Mouse (Mus musculus) CH12F3 (cell line): ENCODE measurements around the gene Tm9sf1.

ENCODE experiments used
- in situ Hi-C: fragments of 300-500 bp; cut with MboI; formaldehyde crosslinking; loops from 2 replicates; pipeline ENCODE4 v1.14.3; 2020; ENCODE audit warnings: low sequenced_read_pairs

Tm9sf1 gene

DNA sequence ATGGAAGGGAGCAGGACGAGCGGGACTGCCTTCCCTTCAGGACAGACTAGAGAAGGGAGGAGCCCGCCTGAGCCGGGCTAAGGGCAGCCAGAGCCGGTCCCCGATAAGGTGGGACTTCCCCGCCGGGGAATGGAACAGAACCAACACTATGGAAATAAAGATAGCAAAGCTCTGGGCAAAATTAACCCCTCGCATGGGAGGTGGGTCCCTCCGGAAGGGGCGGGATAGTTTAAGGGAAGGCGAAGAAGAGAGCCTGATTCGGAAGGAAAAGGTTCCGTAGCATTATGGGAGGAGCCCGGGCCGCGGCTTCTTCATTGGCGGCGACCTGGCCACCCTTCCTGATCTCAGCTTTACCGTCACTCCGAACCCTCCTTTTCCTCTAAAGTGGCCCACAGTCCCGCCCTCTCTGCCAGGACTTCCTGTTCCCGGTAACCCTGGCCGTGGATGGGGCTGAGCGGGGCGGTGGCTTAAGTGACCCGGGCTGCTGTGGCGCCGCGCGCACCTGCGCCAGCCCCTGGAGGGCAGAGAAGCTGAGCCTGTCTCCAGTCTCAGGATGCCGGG lies 52.2 kb downstream of the Tm9sf1 start, which contains the start of gene Rnf31:
Gene Rnf31 (plus strand): TSS at position 378 of the 561 bp plus-strand sequence.
- in situ Hi-C loops: no loop called here

- in situ Hi-C loops: no loop called here
Measured at GRCm38 (mm10) chr14:55590748-55591330, 52.8 kb downstream of the Tm9sf1 start, which contains the start of gene Psme2. Psme2 (minus strand) TSS chr14:55591113.

- in situ Hi-C loops: no loop called here
Measured at GRCm38 (mm10) chr14:55589771-55590448, 53.7 kb downstream of the Tm9sf1 start.

DNA sequence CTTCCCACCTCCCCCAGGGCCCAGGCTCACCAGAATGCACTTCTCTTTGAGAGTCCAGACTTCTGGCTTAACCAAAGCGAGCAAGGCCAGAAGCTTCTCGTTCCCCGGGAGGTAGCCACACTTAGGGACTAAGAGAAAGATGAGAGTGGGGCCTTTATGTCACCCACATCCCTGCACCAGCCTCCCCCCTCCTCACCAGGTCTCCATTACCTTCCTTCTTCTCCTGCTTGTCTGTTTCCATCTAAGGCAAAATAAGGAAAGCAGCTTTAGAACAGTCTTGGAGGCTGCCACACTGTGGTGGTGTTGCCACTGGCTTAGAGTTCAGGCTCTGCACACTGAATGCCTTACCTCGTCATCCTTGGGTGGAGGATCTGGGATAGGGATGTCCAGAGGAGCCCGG lies 54.3 kb downstream of the Tm9sf1 start:
- in situ Hi-C loops: no loop called here

DNA sequence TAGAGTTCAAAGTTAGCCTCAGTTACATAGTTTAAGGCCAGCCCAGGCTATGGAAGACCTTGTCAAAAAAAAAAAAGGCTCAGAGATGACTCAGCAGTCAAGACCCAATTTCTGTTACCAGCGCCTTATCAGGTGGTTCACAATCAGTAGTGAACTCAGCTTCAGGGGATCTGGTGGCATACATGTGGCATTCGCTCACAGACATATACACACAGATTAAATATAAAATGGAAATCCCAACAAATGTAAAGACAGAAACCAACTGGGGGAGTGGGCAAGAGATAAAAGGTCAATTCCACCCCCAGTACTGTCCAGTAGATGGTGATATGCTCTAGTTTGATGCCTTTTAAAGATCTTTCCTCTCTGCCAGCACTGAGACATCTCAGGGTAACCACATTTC lies 57.5 kb downstream of the Tm9sf1 start:
- in situ Hi-C loops: no loop called here
